Mouse (Mus musculus) liver, adult 2 months (tissue): ENCODE measurements around the gene Kcnh4. TPM values are rescaled to one million over a fixed set of nuclear protein-coding genes. Genes with fewer than 3 reads are reported as not detected.

Experiments used
- DNase-seq: peaks from one replicate; pipeline ENCODE4 v3.0.0-alpha.2; 2011; ENCODE audit warnings: low read depth, low spot score; ENCODE audit errors: extremely low read depth
- H3K27ac ChIP-seq: fragments of 200-500 bp; replicated peaks from 2 replicates; pipeline ENCODE4 v1.5.1; 2012; ENCODE audit warnings: low read depth, mild to moderate bottlenecking, control low read depth, inconsistent platforms, low read length; ENCODE audit not compliant: insufficient read depth
- H3K27me3 ChIP-seq: fragments of 200-500 bp; 2 replicates; pipeline ENCODE4 v1.6.1; 2012; ENCODE audit warnings: mild to moderate bottlenecking, moderate library complexity, low read length, inconsistent platforms; ENCODE audit not compliant: control insufficient read depth, insufficient read depth
- H3K36me3 ChIP-seq: fragments of 200-500 bp; 2 replicates; pipeline ENCODE4 v1.6.1; 2012; ENCODE audit warnings: low read length, inconsistent platforms; ENCODE audit not compliant: control insufficient read depth, insufficient read depth
- H3K4me1 ChIP-seq: fragments of 200-500 bp; 2 replicates; pipeline ENCODE4 v1.6.1; 2011; ENCODE audit warnings: low read length; ENCODE audit not compliant: control insufficient read depth, insufficient read depth
- H3K4me3 ChIP-seq: fragments of 200-500 bp; 2 replicates; pipeline ENCODE4 v1.5.1; 2011; ENCODE audit warnings: low read depth, mild to moderate bottlenecking, control low read depth, low read length, moderate library complexity; ENCODE audit not compliant: insufficient read depth
- H3K79me2 ChIP-seq: fragments of 200-500 bp; 2 replicates; pipeline ENCODE4 v1.6.1; 2012; ENCODE audit warnings: inconsistent platforms, mild to moderate bottlenecking, low read length, moderate library complexity; ENCODE audit not compliant: control insufficient read depth, insufficient read depth
- H3K9ac ChIP-seq: fragments of 200-500 bp; 2 replicates; pipeline ENCODE4 v1.6.1; 2012; ENCODE audit warnings: low read depth, mild to moderate bottlenecking, control low read depth, inconsistent platforms, low read length
- CTCF ChIP-seq: fragments of 200-500 bp; IDR thresholded peaks from 2 replicates; pipeline ENCODE4 v1.5.1; 2011; ENCODE audit warnings: low read depth, low read length, control low read depth
- POLR2A ChIP-seq: fragments of 200-500 bp; IDR thresholded peaks from 2 replicates; pipeline ENCODE4 v1.6.1; 2011; ENCODE audit warnings: low read length, control low read depth; ENCODE audit not compliant: insufficient read depth; ENCODE audit errors: extremely low read depth
- whole genome bisulfite sequencing: fragments of 180-500 bp; shearing (Covaris S2); methylation state at CpG from one replicate; pipeline ENCODE4 v1.1.7; 2018; 5-methylcytosine and 5-hydroxymethylcytosine counted together
- polyA plus RNA-seq: library from polyadenylated mRNA; depleted of rRNA; stranded (reverse); fragments of >200 nt; gene quantifications from 2 replicates; pipeline ENCODE4 v1.2.3, GENCODE M21; 2012
- total RNA-seq: library from RNA; depleted of rRNA; stranded (reverse); fragments of >200 nt; gene quantifications from 2 replicates; pipeline ENCODE4 v1.2.3, GENCODE M21; 2014

The Kcnh4 gene
- total and polyA plus RNA-seq, 2 experiments, result not detected

DNA sequence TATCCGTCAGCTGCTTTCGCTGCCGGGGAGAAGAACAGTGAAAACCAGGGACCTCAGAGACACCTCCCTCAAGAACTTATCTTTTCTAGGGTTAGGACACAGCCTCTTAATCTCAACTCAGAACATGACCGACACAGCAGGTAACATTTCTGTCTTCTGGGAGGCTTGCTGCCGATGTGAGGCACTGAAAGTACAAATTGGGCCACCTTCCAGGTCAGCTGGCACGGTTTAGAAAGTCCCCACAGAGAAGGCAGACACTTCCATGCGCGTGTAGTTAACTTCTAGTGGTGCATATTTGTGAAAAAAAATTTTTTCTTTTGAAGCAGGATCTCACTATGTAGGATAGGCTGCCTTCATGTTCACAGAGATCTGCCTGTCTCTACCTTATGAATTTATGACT is 24.5 kb upstream of the Kcnh4 start:
- H3K36me3 ChIP-seq, result peaks cover 64% of the 10 kb centered on the region
- H3K27me3 ChIP-seq, result no peaks in the 10 kb centered on the region
- WGBS, result 83% methylated on average over 8 of the region's 8 CpGs
- TF ChIP-seq POLR2A (no peak), CTCF (no peak)
- no peak overlapping the region for H3K27ac ChIP-seq
- DNase-seq, result no peak
- no peak overlapping the region for H3K4me3 ChIP-seq
- H3K4me1 ChIP-seq, result no peaks in the 10 kb centered on the region
- no peaks in the 10 kb centered on the region for H3K79me2 ChIP-seq
- H3K9ac ChIP-seq, result no peak overlapping the region

DNA sequence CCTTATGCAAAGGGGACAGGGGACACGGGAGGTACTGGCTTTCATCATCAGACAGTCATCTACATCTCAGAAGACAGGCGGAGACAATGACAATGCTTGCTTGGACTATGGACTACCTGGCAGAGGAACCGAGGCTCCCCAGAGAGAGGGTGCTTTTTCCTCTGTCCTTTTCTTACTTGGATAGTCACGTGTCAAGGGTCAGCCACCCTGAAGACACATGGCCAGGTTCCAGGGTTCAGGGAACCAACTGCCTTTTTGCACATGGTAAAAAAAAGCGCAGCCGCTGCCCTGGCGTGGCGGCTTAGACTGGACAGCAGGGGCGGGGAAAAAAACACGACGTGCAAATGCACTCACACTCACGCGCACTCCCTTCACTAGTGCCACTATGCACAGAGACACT is 22.8 kb upstream of the Kcnh4 start:
- Histone ChIP-seq H3K27me3 (no peaks in the 10 kb centered on the region), H3K79me2 (no peaks in the 10 kb centered on the region), H3K36me3 (peaks cover 49% of the 10 kb centered on the region), H3K4me1 (no peaks in the 10 kb centered on the region), H3K9ac (no peak overlapping the region), H3K27ac (peak overlapping the region; percentile 4; the same call in 1 of the 2 replicates), H3K4me3 (no peak overlapping the region)
- WGBS, result 68% methylated on average over 13 of the region's 13 CpGs
- DNase-seq, result peak; percentile 70
- TF ChIP-seq CTCF, result no peak
- TF ChIP-seq POLR2A, result no peak

DNA sequence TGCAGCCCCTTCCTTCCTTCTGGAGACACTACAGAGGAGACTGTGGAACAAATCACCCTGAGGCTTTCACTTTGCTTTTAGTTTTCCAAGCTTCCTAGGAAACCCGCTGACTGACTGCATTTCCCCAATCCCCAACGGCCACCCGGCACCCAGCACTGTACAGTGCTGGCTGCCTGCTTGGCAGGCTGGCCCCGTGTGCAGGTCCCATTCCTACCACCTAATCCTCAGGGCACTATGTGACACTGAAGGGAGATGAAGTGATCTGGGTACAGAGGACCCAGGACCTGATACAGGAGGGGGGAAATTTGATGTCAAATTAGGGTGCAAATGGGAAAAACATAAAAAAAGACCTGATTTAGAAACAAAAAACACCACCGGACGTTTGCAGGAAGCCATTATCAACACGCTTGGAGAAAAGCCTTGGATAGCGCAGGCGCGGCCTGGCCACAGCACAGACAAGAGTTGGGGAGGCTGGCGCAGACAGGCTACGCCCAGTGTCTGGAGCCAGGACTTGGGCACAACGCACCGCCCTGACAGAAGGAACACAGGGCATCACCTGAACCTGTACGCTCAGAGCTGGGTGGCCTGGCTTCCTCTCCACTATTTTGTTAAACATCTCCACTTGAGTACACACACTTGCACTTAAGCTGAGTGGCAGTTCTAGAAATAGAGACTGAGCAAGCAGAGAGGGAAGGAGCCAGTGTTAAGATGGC is 22.2 kb upstream of the Kcnh4 start:
- DNase-seq, result no peak
- Histone ChIP-seq H3K27ac (peak overlapping the region; percentile 42), H3K27me3 (no peaks in the 10 kb centered on the region), H3K4me3 (no peak overlapping the region), H3K79me2 (no peaks in the 10 kb centered on the region), H3K36me3 (peaks cover 45% of the 10 kb centered on the region), H3K9ac (no peak overlapping the region), H3K4me1 (no peaks in the 10 kb centered on the region)
- TF ChIP-seq POLR2A (no peak), CTCF (no peak)
- WGBS, result 82% methylated on average over 15 of the region's 15 CpGs

DNA sequence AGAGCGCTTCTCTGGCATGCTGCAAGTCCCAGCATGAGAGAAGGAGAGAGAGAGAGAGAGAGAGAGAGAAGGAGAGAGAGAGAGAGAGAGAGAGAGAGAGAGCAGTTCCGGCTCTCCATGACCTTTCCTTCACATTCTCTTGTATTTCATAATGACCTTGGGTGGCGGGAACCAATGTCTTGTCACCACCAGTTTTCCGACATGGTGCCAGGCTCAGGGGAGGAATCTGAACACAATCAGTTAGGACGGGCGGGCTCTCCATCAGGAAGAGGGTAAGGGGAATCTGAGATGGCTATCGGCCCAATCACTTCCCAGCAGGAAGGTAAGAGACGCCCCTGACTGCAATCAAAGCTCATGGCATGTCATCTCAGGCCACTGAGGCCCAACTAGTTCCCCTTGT is 20.5 kb upstream of the Kcnh4 start:
- Histone ChIP-seq H3K27ac (no peak overlapping the region), H3K9ac (no peak overlapping the region), H3K4me3 (no peak overlapping the region), H3K27me3 (no peaks in the 10 kb centered on the region), H3K79me2 (no peaks in the 10 kb centered on the region), H3K36me3 (peaks cover 32% of the 10 kb centered on the region), H3K4me1 (no peaks in the 10 kb centered on the region)
- DNase-seq, result no peak
- no peak for TF ChIP-seq POLR2A
- TF ChIP-seq CTCF, result no peak
- WGBS, result 90% methylated on average over 8 of the region's 8 CpGs

DNA sequence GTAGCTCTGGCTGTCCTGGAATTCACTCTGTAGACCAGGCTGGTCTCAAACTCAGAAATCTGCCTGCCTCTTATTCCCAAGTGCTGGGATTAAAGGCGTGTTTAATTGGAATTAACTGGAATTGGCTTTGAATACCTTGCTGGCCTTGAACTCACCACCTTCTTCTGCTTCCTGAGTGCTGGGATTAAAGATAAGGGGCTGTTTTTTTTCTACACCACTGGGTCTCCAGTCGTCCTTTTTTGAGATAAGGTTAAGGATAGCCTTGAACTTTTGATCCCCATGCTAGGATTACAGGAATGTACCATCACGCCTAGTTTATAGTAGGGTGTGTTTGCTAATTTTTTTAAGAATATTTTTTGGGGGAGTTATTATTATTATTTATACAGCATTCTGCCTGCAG is 18.3 kb upstream of the Kcnh4 start:
- Histone ChIP-seq H3K27ac (no peak overlapping the region), H3K4me3 (no peak overlapping the region), H3K36me3 (peaks cover 16% of the 10 kb centered on the region), H3K4me1 (no peaks in the 10 kb centered on the region), H3K9ac (no peak overlapping the region), H3K79me2 (no peaks in the 10 kb centered on the region), H3K27me3 (no peaks in the 10 kb centered on the region)
- TF ChIP-seq POLR2A, result no peak
- no peak for TF ChIP-seq CTCF
- WGBS, result 75% methylated on average over 3 of the region's 3 CpGs
- DNase-seq, result no peak

DNA sequence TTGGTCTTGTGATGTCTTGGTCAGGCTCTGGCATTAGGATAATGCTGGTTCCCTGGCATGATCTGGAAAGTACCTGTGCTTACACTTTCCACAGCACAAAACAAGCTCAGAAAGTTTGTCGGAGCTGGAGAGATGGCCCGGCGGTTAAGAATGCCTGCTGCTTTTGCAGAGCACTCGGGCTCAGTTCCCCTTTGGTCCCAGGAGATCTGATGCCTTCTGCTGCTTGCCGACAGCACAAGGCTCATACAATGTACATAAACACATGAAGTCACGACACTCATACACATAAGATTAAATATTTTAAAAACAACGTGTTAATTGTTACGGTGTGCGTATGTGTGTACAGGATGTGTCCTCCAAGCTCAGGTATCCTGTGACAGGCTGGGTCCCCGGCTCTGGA is 16.2 kb upstream of the Kcnh4 start:
- Histone ChIP-seq H3K27me3 (no peaks in the 10 kb centered on the region), H3K4me3 (no peak overlapping the region), H3K9ac (no peak overlapping the region), H3K36me3 (peaks cover 2% of the 10 kb centered on the region; the same call in 1 of the 2 replicates), H3K79me2 (no peaks in the 10 kb centered on the region), H3K4me1 (no peaks in the 10 kb centered on the region), H3K27ac (no peak overlapping the region)
- TF ChIP-seq POLR2A (no peak), CTCF (no peak)
- DNase-seq, result no peak
- 86% methylated on average over 10 of the region's 10 CpGs for WGBS
